Mouse (Mus musculus): ENCODE measurements around the gene Lipm.

GRCm38 (mm10) chr19:34162693-34163092 is 62.0 kb downstream of the Lipm start:
- TF ChIP-seq GATA1 (IDR thresholded peaks at IDR 0.05; ENCODE audit: low read length) (no peak), TAL1 (IDR thresholded peaks at IDR 0.05; ENCODE audit: low read length) (no peak)
